Mouse (Mus musculus): ENCODE results near the gene Abca12. TPM values are rescaled to one million over a fixed set of nuclear protein-coding genes. Genes with fewer than 3 reads are reported as not detected.

The Abca12 gene
- total and polyA plus RNA-seq, 3 experiments = 0.68 to 5.2 (median 3.2) TPM

GRCm38 (mm10) chr1:71393489-71393888, 21.2 kb downstream of the Abca12 start:
- Histone ChIP-seq H3K27ac (no peak overlapping the region), H3K4me1 (ENCODE audit: control insufficient read depth, insufficient read depth, low read length) (no peaks in the 10 kb centered on the region), H3K36me3 (ENCODE audit: control insufficient read depth, insufficient read depth, low read length) (no peaks in the 10 kb centered on the region), H3K4me3 (no peak overlapping the region), H3K27me3 (ENCODE audit: control insufficient read depth, insufficient read depth, low read length) (no peaks in the 10 kb centered on the region), H3K79me2 (replicated peaks; ENCODE audit: control insufficient read depth, insufficient read depth, low read length) (no peaks in the 10 kb centered on the region), H3K9ac (ENCODE audit: low read depth, low read length) (no peak overlapping the region)
- no peak for DNase-seq
- TF ChIP-seq EP300 (IDR thresholded peaks at IDR 0.05; ENCODE audit: insufficient read depth, low read depth, low read length) = no peak
- no peak for TF ChIP-seq POLR2A (IDR thresholded peaks at IDR 0.05; ENCODE audit: insufficient read depth, low read depth, low read length)
- TF ChIP-seq CTCF (IDR thresholded peaks at IDR 0.05) = no peak
- 83% methylated on average over 8 of the region's 8 CpGs for WGBS
- intact Hi-C loops (cut with DNase I) = no loop called here

GRCm38 (mm10) chr1:71392463-71392862, 22.2 kb downstream of the Abca12 start:
- Histone ChIP-seq H3K27me3 (ENCODE audit: control insufficient read depth, insufficient read depth, low read length) (no peaks in the 10 kb centered on the region), H3K4me1 (ENCODE audit: control insufficient read depth, insufficient read depth, low read length) (no peaks in the 10 kb centered on the region), H3K27ac (no peak overlapping the region), H3K36me3 (ENCODE audit: control insufficient read depth, insufficient read depth, low read length) (no peaks in the 10 kb centered on the region), H3K79me2 (replicated peaks; ENCODE audit: control insufficient read depth, insufficient read depth, low read length) (no peaks in the 10 kb centered on the region), H3K4me3 (no peak overlapping the region), H3K9ac (ENCODE audit: low read depth, low read length) (no peak overlapping the region)
- TF ChIP-seq EP300 (IDR thresholded peaks at IDR 0.05; ENCODE audit: insufficient read depth, low read depth, low read length) (no peak), POLR2A (IDR thresholded peaks at IDR 0.05; ENCODE audit: insufficient read depth, low read depth, low read length) (no peak), CTCF (IDR thresholded peaks at IDR 0.05) (no peak)
- DNase-seq = no peak
- WGBS = 77% methylated on average over 2 of the region's 2 CpGs
- intact Hi-C loops (cut with DNase I) = no loop called here

GRCm38 (mm10) chr1:71386593-71386992, 28.1 kb downstream of the Abca12 start:
- no peaks in the 10 kb centered on the region for H3K27me3 ChIP-seq (ENCODE audit: control insufficient read depth, insufficient read depth, low read length)
- DNase-seq = no peak
- no peaks in the 10 kb centered on the region for H3K79me2 ChIP-seq (replicated peaks; ENCODE audit: control insufficient read depth, insufficient read depth, low read length)
- intact Hi-C loops (cut with DNase I) = no loop called here
- TF ChIP-seq POLR2A (IDR thresholded peaks at IDR 0.05; ENCODE audit: insufficient read depth, low read depth, low read length) = no peak
- TF ChIP-seq CTCF (IDR thresholded peaks at IDR 0.05) = no peak
- no peak for TF ChIP-seq EP300 (IDR thresholded peaks at IDR 0.05; ENCODE audit: insufficient read depth, low read depth, low read length)
- no peaks in the 10 kb centered on the region for H3K36me3 ChIP-seq (ENCODE audit: control insufficient read depth, insufficient read depth, low read length)
- H3K9ac ChIP-seq (ENCODE audit: low read depth, low read length) = no peak overlapping the region
- no peaks in the 10 kb centered on the region for H3K4me1 ChIP-seq (ENCODE audit: control insufficient read depth, insufficient read depth, low read length)
- WGBS = 90% methylated on average over 8 of the region's 8 CpGs
- H3K4me3 ChIP-seq = no peak overlapping the region
- H3K27ac ChIP-seq = no peak overlapping the region

- H3K27ac ChIP-seq = no peak overlapping the region
- H3K27me3 ChIP-seq (ENCODE audit: control insufficient read depth, insufficient read depth, low read length) = no peaks in the 10 kb centered on the region
- H3K9ac ChIP-seq (ENCODE audit: low read depth, low read length) = no peak overlapping the region
- intact Hi-C loops (cut with DNase I) = no loop called here
- no peaks in the 10 kb centered on the region for H3K79me2 ChIP-seq (replicated peaks; ENCODE audit: control insufficient read depth, insufficient read depth, low read length)
- H3K4me3 ChIP-seq = no peak overlapping the region
- H3K36me3 ChIP-seq (ENCODE audit: control insufficient read depth, insufficient read depth, low read length) = no peaks in the 10 kb centered on the region
- DNase-seq = no peak
- TF ChIP-seq POLR2A (IDR thresholded peaks at IDR 0.05; ENCODE audit: insufficient read depth, low read depth, low read length) (no peak), EP300 (IDR thresholded peaks at IDR 0.05; ENCODE audit: insufficient read depth, low read depth, low read length) (no peak), CTCF (IDR thresholded peaks at IDR 0.05) (no peak)
- H3K4me1 ChIP-seq (ENCODE audit: control insufficient read depth, insufficient read depth, low read length) = no peaks in the 10 kb centered on the region
- WGBS = 84% methylated on average over 1 of the region's 1 CpGs
Observed at GRCm38 (mm10) chr1:71384098-71384497, 30.6 kb downstream of the Abca12 start.

- DNase-seq = no peak
- H3K9ac ChIP-seq (ENCODE audit: low read depth, low read length) = no peak overlapping the region
- H3K79me2 ChIP-seq (replicated peaks; ENCODE audit: control insufficient read depth, insufficient read depth, low read length) = no peaks in the 10 kb centered on the region
- H3K36me3 ChIP-seq (ENCODE audit: control insufficient read depth, insufficient read depth, low read length) = no peaks in the 10 kb centered on the region
- TF ChIP-seq CTCF (IDR thresholded peaks at IDR 0.05) (no peak), POLR2A (IDR thresholded peaks at IDR 0.05; ENCODE audit: insufficient read depth, low read depth, low read length) (no peak), EP300 (IDR thresholded peaks at IDR 0.05; ENCODE audit: insufficient read depth, low read depth, low read length) (no peak)
- H3K4me1 ChIP-seq (ENCODE audit: control insufficient read depth, insufficient read depth, low read length) = no peaks in the 10 kb centered on the region
- intact Hi-C loops (cut with DNase I) = no loop called here
- no peaks in the 10 kb centered on the region for H3K27me3 ChIP-seq (ENCODE audit: control insufficient read depth, insufficient read depth, low read length)
- H3K27ac ChIP-seq = no peak overlapping the region
- no peak overlapping the region for H3K4me3 ChIP-seq
- 91% methylated on average over 5 of the region's 5 CpGs for WGBS
Observed at GRCm38 (mm10) chr1:71373090-71373489, 41.6 kb downstream of the Abca12 start.

- no peaks in the 10 kb centered on the region for H3K79me2 ChIP-seq (replicated peaks; ENCODE audit: control insufficient read depth, insufficient read depth, low read length)
- DNase-seq = no peak
- no peak overlapping the region for H3K4me3 ChIP-seq
- TF ChIP-seq CTCF (IDR thresholded peaks at IDR 0.05) (no peak), POLR2A (IDR thresholded peaks at IDR 0.05; ENCODE audit: insufficient read depth, low read depth, low read length) (no peak), EP300 (IDR thresholded peaks at IDR 0.05; ENCODE audit: insufficient read depth, low read depth, low read length) (no peak)
- intact Hi-C loops (cut with DNase I) = no loop called here
- H3K36me3 ChIP-seq (ENCODE audit: control insufficient read depth, insufficient read depth, low read length) = no peaks in the 10 kb centered on the region
- no peak overlapping the region for H3K9ac ChIP-seq (ENCODE audit: low read depth, low read length)
- no peaks in the 10 kb centered on the region for H3K27me3 ChIP-seq (ENCODE audit: control insufficient read depth, insufficient read depth, low read length)
- no peaks in the 10 kb centered on the region for H3K4me1 ChIP-seq (ENCODE audit: control insufficient read depth, insufficient read depth, low read length)
- H3K27ac ChIP-seq = no peak overlapping the region
Observed at GRCm38 (mm10) chr1:71370266-71370665, 44.4 kb downstream of the Abca12 start.

All from heart, adult 2 months (tissue).